Mouse (Mus musculus) ES-Bruce4 (cell line): ENCODE measurements around the gene Krtap5-5. TPM values are rescaled to one million over a fixed set of nuclear protein-coding genes. Genes with fewer than 3 reads are reported as not detected.
"Not testable (repeated sequence)": the region's sequence is repeated elsewhere in the genome, so short reads cannot be mapped to it uniquely, and the experiment has no call there.

ENCODE experiments used
- H3K27ac ChIP-seq: 2 replicates; pipeline ENCODE4 v1.5.1; 2012; ENCODE audit warnings: low read length, inconsistent platforms; ENCODE audit not compliant: insufficient read depth
- H3K27me3 ChIP-seq: 2 replicates; pipeline ENCODE4 v1.6.1; 2012; ENCODE audit warnings: mild to moderate bottlenecking, low read length, inconsistent platforms; ENCODE audit not compliant: control insufficient read depth, poor library complexity, insufficient read depth, severe bottlenecking
- H3K36me3 ChIP-seq: 2 replicates; pipeline ENCODE4 v1.6.1; 2012; ENCODE audit warnings: inconsistent platforms, mild to moderate bottlenecking, low read length, moderate library complexity; ENCODE audit not compliant: control insufficient read depth, poor library complexity, insufficient read depth, severe bottlenecking
- H3K4me1 ChIP-seq: one replicate; pipeline ENCODE4 v1.8.1; 2011; ENCODE audit warnings: low read length; ENCODE audit not compliant: control insufficient read depth, insufficient read depth
- H3K4me3 ChIP-seq: 2 replicates; pipeline ENCODE4 v1.5.1; 2011; ENCODE audit warnings: low read depth, mild to moderate bottlenecking, low read length
- H3K9ac ChIP-seq: 2 replicates; pipeline ENCODE4 v1.6.1; 2012; ENCODE audit warnings: low read depth, mild to moderate bottlenecking, inconsistent platforms; ENCODE audit not compliant: poor library complexity, severe bottlenecking
- H3K9me3 ChIP-seq: replicated peaks from 2 replicates; pipeline ENCODE4 v1.6.1; 2012; ENCODE audit warnings: mild to moderate bottlenecking, low read length, inconsistent platforms; ENCODE audit not compliant: control insufficient read depth, poor library complexity, insufficient read depth, severe bottlenecking
- CTCF ChIP-seq: IDR thresholded peaks from one replicate; pipeline ENCODE4 v1.8.1; 2011; ENCODE audit warnings: low read depth, low read length
- EP300 ChIP-seq: IDR thresholded peaks from 2 replicates; pipeline ENCODE4 v1.6.1; 2011; ENCODE audit warnings: low read depth, low read length; ENCODE audit not compliant: insufficient read depth
- POLR2A ChIP-seq: IDR thresholded peaks from one replicate; pipeline ENCODE4 v1.8.1; 2011; ENCODE audit warnings: low read length; ENCODE audit not compliant: insufficient read depth
- polyA plus RNA-seq: library from polyadenylated mRNA; stranded (reverse); fragments of >200 nt; gene quantifications from 2 replicates; pipeline ENCODE4 v1.2.4, GENCODE M21; 2011; ENCODE audit warnings: low read depth; ENCODE audit not compliant: missing spikeins, insufficient read depth, insufficient read length

Krtap5-5 gene
- polyA plus RNA-seq, 1 experiment, result not detected

- no peak for TF ChIP-seq EP300
- TF ChIP-seq POLR2A, result no peak
- no peak for TF ChIP-seq CTCF
- Histone ChIP-seq H3K4me3 (no peak within 1 kb of the TSS), H3K27me3 (no peaks in the 10 kb centered on the region; the same call in 1 of the 2 replicates), H3K4me1 (no peaks in the 10 kb centered on the region), H3K9ac (no peak within 1 kb of the TSS), H3K9me3 (peaks cover 15% of the 10 kb centered on the region), H3K27ac (no peak within 1 kb of the TSS), H3K36me3 (no peaks in the 10 kb centered on the region)
These were observed 11.2 kb upstream of the Krtap5-5 start, which contains the start of gene Gm40460 for GRCm38 (mm10) chr7:142240978-142241377. Gm40460 (minus strand) TSS chr7:142241078.

- no peaks in the 10 kb centered on the region; the same call in 1 of the 2 replicates for H3K36me3 ChIP-seq
- TF ChIP-seq EP300 (0 out of 2 replicates have a peak, but pooled peaks have one; percentile 52), POLR2A (peak; percentile 18), CTCF (no peak)
- H3K27ac ChIP-seq, result peak overlapping the region; percentile 86
- H3K27me3 ChIP-seq, result no peaks in the 10 kb centered on the region
- H3K4me3 ChIP-seq, result no peak overlapping the region
- H3K9ac ChIP-seq, result no peak overlapping the region
- peaks cover 40% of the 10 kb centered on the region for H3K9me3 ChIP-seq
- peaks cover 5% of the 10 kb centered on the region for H3K4me1 ChIP-seq
These were observed 1.8 kb upstream of the Krtap5-5 start for GRCm38 (mm10) chr7:142231540-142231939.

- Histone ChIP-seq H3K27me3 (no peaks in the 10 kb centered on the region), H3K4me1 (no peaks in the 10 kb centered on the region), H3K27ac (no peak overlapping the region), H3K4me3 (no peak overlapping the region), H3K36me3 (no peaks in the 10 kb centered on the region), H3K9me3 (peaks cover 17% of the 10 kb centered on the region), H3K9ac (no peak overlapping the region)
- TF ChIP-seq CTCF, result no peak
- TF ChIP-seq EP300, result no peak
- TF ChIP-seq POLR2A, result no peak
These were observed 5.3 kb downstream of the Krtap5-5 start for GRCm38 (mm10) chr7:142224518-142224917.

- not testable (repeated sequence) for H3K36me3 ChIP-seq, H3K4me1 ChIP-seq, H3K9ac ChIP-seq, H3K9me3 ChIP-seq, H3K27me3 ChIP-seq, H3K27ac ChIP-seq, H3K4me3 ChIP-seq
These were observed 17.6 kb downstream of the Krtap5-5 start for GRCm38 (mm10) chr7:142212136-142212535.

- peaks cover 5% of the 10 kb centered on the region for H3K4me1 ChIP-seq
- no peaks in the 10 kb centered on the region for H3K36me3 ChIP-seq
- no peak within 1 kb of the TSS for H3K27ac ChIP-seq
- H3K27me3 ChIP-seq, result no peaks in the 10 kb centered on the region
- H3K9ac ChIP-seq, result no peak within 1 kb of the TSS
- H3K4me3 ChIP-seq, result no peak within 1 kb of the TSS
- no peaks in the 10 kb centered on the region for H3K9me3 ChIP-seq
- no peak for TF ChIP-seq POLR2A
- TF ChIP-seq EP300, result no peak
- no peak for TF ChIP-seq CTCF
These were observed 18.2 kb downstream of the Krtap5-5 start, which contains the start of gene Gm7579 for GRCm38 (mm10) chr7:142211559-142211958. Gm7579 (plus strand) TSS chr7:142211859.

GRCm38 (mm10) chr7:142206891-142207290, 22.9 kb downstream of the Krtap5-5 start:
- not testable (repeated sequence) for H3K27me3 ChIP-seq, H3K4me3 ChIP-seq, H3K4me1 ChIP-seq, H3K36me3 ChIP-seq, H3K9me3 ChIP-seq, H3K9ac ChIP-seq
- H3K27ac ChIP-seq, result peak overlapping the region; percentile 55
- TF ChIP-seq EP300, result 0 out of 2 replicates have a peak, but pooled peaks have one; percentile 22
